In the genomic region with DNA sequence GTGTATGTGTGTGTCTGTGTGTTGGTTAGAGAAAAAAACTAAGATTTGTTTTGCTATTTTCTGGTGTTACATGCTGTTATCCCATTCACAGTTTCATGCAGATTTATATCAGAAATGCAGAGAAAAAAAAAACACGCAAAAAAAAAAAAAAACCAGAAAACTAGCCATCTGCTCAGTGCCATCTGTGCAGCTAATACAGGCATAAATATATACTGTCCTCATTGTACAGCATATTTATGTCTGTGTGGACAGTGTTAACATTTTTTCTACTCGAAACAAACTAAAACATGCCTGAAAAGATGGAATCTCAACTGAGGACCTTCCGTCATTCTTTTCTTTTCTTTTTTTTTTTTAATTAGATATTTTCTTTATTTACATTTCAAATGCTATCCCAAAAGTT, we compare ENCODE assay signal across 22 mouse cellular contexts.
"Had no signal": no experiment of that assay in that cellular context is flagged by ENCODE, and none has a peak within 500 bp of the region (broad histone marks: within the 10 kb centered on the region; RNA-seq: fewer than 3 reads in every experiment).

No protein-coding gene starts in this region.

- H3K4me2 ChIP-seq: limb, embryonic 13.5 days; liver, embryonic 12.5 days; liver, embryonic 15.5 days; lung, embryonic 15.5 days; midbrain, embryonic 11.5 days had no signal

- H3K27ac ChIP-seq: left cerebral cortex, adult 2 months; limb, embryonic 10.5 days; limb, embryonic 13.5 days; liver, embryonic 12.5 days; liver, embryonic 15.5 days; lung, embryonic 15.5 days; stomach, postnatal 0 days had no signal

- H3K27me3 ChIP-seq: limb, embryonic 13.5 days; liver, embryonic 12.5 days; liver, embryonic 15.5 days; lung, embryonic 15.5 days; megakaryocyte, embryonic 14.5 days had no signal

- H3K4me1 ChIP-seq: limb, embryonic 10.5 days; limb, embryonic 13.5 days; liver, embryonic 12.5 days; liver, embryonic 15.5 days; lung, embryonic 15.5 days; megakaryocyte, embryonic 14.5 days had no signal

- H3K36me3 ChIP-seq: liver, embryonic 12.5 days; liver, embryonic 15.5 days; lung, embryonic 15.5 days had no signal

- ATAC-seq: liver, embryonic 12.5 days had no signal

- H3K4me3 ChIP-seq: left cerebral cortex, adult 2 months; limb, embryonic 10.5 days; limb, embryonic 13.5 days; liver, embryonic 12.5 days; liver, embryonic 15.5 days; lung, embryonic 15.5 days; megakaryocyte, embryonic 14.5 days had no signal

- DNase-seq: kidney, adult 9 months; kidney, postnatal 25 days; layer of hippocampus, postnatal 36 days; liver; lung, adult 18-20 months; lung, postnatal 10 days; lung, postnatal 36 days; midbrain, embryonic 14.5 days; right cerebral cortex, adult 18-20 months; right cerebral cortex, postnatal 14 days; right cerebral cortex, postnatal 4 days; thymus, adult 18-20 months; thymus, postnatal 36 days had no signal

- H3K9me3 ChIP-seq: liver, embryonic 12.5 days; liver, embryonic 15.5 days had no signal

- H3K9ac ChIP-seq: limb, embryonic 13.5 days; liver, embryonic 12.5 days; liver, embryonic 15.5 days; lung, embryonic 15.5 days had no signal
